Mouse (Mus musculus) frontal cortex, adult (tissue): ENCODE data around the gene Fam219b.
A peak's percentile ranks its signal among the peaks of the same experiment; 100 is the strongest.

Experiments used
- ATAC-seq: cut with Nextera tagmentation; 2 replicates; pipeline ENCODE4 v1.9.2; 2017; ENCODE audit warnings: mild to moderate bottlenecking, moderate library complexity, mixed read lengths; ENCODE audit not compliant: low TSS enrichment

The Fam219b gene

DNA sequence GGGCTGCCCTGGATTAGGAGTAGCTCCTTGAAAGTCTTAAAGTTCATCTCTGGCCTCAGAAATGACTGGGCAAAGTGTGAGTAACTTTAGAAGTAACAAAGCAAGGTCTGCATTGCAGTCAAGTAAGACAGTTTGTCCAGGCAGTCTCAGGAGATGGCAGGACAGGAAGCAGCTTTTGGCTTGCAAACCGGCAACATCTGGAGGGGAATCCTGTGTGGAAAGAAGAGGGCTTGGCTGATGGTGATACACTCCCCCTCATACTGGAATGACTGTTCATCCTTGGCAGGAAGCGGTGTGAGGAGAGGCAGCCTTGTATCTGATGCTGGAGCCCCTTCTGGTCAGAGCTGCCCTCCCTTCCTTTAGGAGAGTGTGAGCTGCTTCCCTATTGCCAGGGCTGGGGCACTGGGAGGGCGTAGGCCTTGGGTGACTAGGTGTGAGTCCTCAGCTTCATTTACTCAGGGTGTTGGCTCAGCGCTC, 25.6 kb downstream of the Fam219b start:
- peak; percentile 3; the same call in 1 of the 2 replicates for ATAC-seq

- no peak for ATAC-seq
Measured at GRCm38 (mm10) chr9:57564609-57565008, 27.3 kb downstream of the Fam219b start.

GRCm38 (mm10) chr9:57565741-57566221, 28.5 kb downstream of the Fam219b start:
- peak; percentile 62 for ATAC-seq

DNA sequence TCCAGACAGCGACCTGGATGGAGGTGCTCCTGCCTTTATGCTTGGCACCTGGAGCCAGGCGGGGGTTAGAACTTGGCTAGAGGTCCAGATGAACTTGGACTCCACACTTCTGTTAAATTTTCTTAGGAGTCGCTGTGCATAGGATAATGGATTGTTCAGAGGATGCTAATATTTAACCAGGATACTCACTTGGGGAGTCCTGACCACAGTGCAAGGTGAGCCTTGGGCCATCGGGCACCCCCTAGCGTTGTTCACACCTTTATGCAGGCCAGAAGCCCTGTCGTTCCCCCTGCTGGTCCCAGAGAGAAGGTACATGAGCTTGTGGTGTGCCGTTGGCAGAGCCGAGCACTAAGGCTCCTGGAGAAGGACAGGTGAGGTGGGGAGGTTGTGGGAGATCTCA, 29.5 kb downstream of the Fam219b start:
- ATAC-seq = no peak

- no peak for ATAC-seq
Measured at GRCm38 (mm10) chr9:57568500-57568899, 31.2 kb downstream of the Fam219b start.

GRCm38 (mm10) chr9:57574397-57574796, 37.1 kb downstream of the Fam219b start:
- ATAC-seq = no peak

DNA sequence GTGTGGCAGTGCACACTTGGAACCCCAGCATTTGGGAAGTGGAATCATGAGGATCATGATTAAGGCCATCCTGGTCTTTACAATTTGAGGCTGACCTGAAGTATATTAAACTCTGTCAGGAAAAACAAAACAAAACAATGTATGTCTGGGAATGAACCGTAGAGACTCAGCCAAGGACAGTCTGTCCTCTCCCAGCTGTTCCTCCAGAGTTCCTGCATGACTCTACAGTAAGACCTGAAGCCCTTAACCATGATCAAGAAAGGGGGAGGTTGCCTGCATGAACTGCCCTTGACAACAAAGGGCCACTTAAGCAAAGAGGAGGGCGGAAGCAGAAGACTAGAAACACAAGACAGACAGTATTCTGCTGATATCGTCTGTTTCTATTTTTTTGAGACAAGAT, 38.2 kb downstream of the Fam219b start:
- no peak for ATAC-seq

DNA sequence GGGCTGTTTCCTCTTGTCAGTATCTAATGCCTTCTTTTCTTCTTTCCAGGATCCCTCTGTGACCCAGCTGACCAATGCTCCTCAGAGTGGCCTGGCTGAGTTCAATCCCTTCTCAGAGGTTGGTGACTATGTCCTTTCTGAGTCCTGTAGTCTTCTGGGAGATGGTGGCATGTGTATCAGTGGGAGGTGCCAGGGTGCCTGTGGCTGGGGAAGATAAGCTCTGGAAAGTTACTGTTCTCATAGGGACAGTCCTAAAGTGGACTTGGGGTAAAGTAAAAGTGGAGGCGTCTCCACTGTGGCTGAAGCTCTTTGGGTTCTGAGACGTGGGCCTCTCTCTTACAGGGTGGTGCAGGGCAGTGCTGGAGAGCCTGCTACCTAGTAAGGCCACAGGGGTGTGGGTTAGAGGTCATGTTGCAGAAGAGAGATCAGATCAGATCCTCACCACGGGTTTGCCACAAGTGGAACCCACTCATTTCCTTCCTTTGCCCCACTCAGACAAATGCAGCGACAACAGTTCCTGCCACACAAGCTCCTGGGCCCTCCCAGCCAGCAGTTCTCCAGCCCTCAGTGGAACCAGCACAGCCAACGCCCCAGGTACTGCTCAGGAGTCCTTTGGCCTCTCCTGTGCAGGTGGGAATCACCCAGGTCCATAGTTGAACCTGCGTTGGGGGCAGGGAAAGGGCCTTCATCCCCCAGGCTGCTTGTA, 40.0 kb downstream of the Fam219b start:
- no peak for ATAC-seq

GRCm38 (mm10) chr9:57584991-57585390, 47.7 kb downstream of the Fam219b start:
- ATAC-seq = no peak

DNA sequence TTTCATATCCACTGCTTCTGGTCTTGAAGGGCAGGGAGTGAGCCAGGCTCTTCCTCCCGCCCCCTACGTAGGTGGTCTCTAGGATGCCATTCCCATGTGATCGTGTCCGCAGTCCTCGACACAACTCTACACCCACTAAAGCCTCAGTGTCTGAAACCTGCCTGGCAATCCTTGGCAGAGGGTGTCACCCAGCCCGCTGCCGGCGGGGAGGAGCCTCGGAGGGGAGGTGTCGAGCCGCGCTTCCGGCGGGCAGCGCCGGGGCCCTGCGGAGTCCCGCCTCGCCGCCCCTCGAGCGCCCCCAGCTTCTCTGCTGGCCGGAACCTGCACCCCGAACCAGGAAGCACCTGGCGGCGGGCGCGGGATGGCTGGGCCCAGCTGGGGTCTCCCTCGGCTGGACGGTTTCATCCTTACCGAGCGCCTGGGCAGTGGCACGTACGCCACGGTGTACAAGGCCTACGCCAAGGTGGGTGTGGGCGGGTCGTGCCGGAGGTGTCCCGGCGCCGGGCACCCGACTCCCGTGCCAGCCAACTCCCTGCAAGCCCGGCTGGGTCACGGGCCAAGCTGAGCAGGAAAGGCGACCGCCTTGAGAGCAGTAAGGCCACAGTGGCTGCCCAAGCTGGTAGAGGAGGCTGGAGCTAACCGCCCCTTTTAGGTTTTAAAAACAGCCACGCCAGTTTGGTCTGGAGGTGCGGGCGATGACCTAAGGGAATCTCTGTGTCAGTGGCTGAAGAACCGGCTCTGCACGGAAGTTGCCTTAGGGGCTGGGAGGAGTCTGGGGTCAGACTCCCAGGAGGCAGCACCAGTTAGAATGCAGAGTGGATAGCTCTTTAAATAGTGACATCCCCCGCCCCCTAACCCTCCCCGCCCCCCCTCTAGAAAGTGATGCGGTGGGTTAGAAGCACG, 52.1 kb downstream of the Fam219b start, which contains the start of gene Ulk3:
Ulk3 (plus strand) TSS at position 229 of the 903 bp plus-strand sequence.
- ATAC-seq = peak; percentile 79

GRCm38 (mm10) chr9:57590726-57591125, 53.4 kb downstream of the Fam219b start:
- peak; percentile 69 for ATAC-seq
